9 mouse cellular contexts compared by ENCODE assay signal in genomic region chr7:143459332-143460211, GRCm38 (mm10). TPM values are rescaled to one million over a fixed set of nuclear protein-coding genes. Genes with fewer than 3 reads are reported as not detected.
A peak's percentile ranks its signal among the peaks of the same experiment; 100 is the strongest.
DNase-seq lines count a peak whose midpoint lies in the region; ATAC-seq and TF ChIP-seq lines count a peak whose summit lies in the region.
"Had no signal": no experiment of that assay in that cellular context is flagged by ENCODE, and none has a peak within 500 bp of the region (broad histone marks: within the 10 kb centered on the region; RNA-seq: fewer than 3 reads in every experiment).

No protein-coding gene starts in this region.

- peak overlapping the region; percentile 49 for H3K4me3 ChIP-seq in erythroblast, embryonic 14.5 days (replicated peaks)
- peak overlapping the region; percentile 75 for H3K4me3 ChIP-seq in heart, adult 2 months
- H3K4me3 ChIP-seq in kidney, postnatal 0 days (replicated peaks; ENCODE audit: low read depth, low read length) = peak overlapping the region; percentile 52
- peak overlapping the region; percentile 59 for H3K4me3 ChIP-seq in midbrain, embryonic 10.5 days

- peaks cover 46% of the 10 kb centered on the region for H3K9me3 ChIP-seq in erythroblast, embryonic 14.5 days (ENCODE audit: control insufficient read depth, low read length)
- H3K9me3 ChIP-seq in kidney, postnatal 0 days (replicated peaks; ENCODE audit: low read length) = peaks cover 17% of the 10 kb centered on the region; the same call in 1 of the 2 replicates
- H3K9me3 ChIP-seq in midbrain, embryonic 10.5 days (replicated peaks) = peaks cover 48% of the 10 kb centered on the region

- no peak for TF ChIP-seq CTCF in brain, embryonic 14.5 days (IDR thresholded peaks at IDR 0.05; ENCODE audit: borderline replicate concordance, extremely low read depth, insufficient read depth, insufficient read length)
- no peak for TF ChIP-seq CTCF in heart, adult 2 months (IDR thresholded peaks at IDR 0.05)
- no peak for TF ChIP-seq CTCF in kidney, postnatal 0 days (IDR thresholded peaks at IDR 0.05; ENCODE audit: low read depth)

- H3K27ac ChIP-seq in heart, adult 2 months = peak overlapping the region; percentile 73
- H3K27ac ChIP-seq in kidney, postnatal 0 days = peak overlapping the region; percentile 68
- H3K27ac ChIP-seq in midbrain, embryonic 10.5 days (replicated peaks) = peak overlapping the region; percentile 90

- peak; percentile 26 for DNase-seq in brain, embryonic 14.5 days (ENCODE audit: low read depth)
- DNase-seq in heart, adult 2 months = peak; percentile 81 to 82
- no peak for DNase-seq in kidney, postnatal 0 days (ENCODE audit: low spot score)
- DNase-seq in midbrain, embryonic 10.5 days (ENCODE audit: low spot score) = peak; percentile 53
- DNase-seq in layer of hippocampus, adult 11-12 months (ENCODE audit: low spot score) = no peak

- 18% methylated on average over 96 of the region's 100 CpGs for WGBS in heart, adult 2 months
- 32% methylated on average over 98 of the region's 100 CpGs for WGBS in kidney, postnatal 0 days
- WGBS in midbrain, embryonic 10.5 days = 34% methylated on average over 100 of the region's 100 CpGs

- intact Hi-C loops in heart, adult 2 months (cut with DNase I) = loop anchor here (2.0 to 10.0 kb wide), 4 partner anchors 51 to 565 kb away; no protein-coding TSS in a partner anchor

- peaks cover 86% of the 10 kb centered on the region for H3K27me3 ChIP-seq in erythroblast, embryonic 14.5 days (ENCODE audit: control insufficient read depth)
- H3K27me3 ChIP-seq in heart, adult 2 months (ENCODE audit: control insufficient read depth, insufficient read depth, low read length) = 0 out of 2 replicates have a peak, but pooled peaks cover 2% of the 10 kb centered on the region
- no peaks in the 10 kb centered on the region for H3K27me3 ChIP-seq in kidney, postnatal 0 days (ENCODE audit: insufficient read depth, low read length)
- H3K27me3 ChIP-seq in midbrain, embryonic 10.5 days (ENCODE audit: low read depth, poor library complexity, severe bottlenecking) = peaks cover 65% of the 10 kb centered on the region

- peaks cover 16% of the 10 kb centered on the region for H3K4me1 ChIP-seq in erythroblast, embryonic 14.5 days (ENCODE audit: control insufficient read depth)
- H3K4me1 ChIP-seq in heart, adult 2 months (ENCODE audit: control insufficient read depth, insufficient read depth, low read length) = no peaks in the 10 kb centered on the region; the same call in 1 of the 2 replicates
- no peaks in the 10 kb centered on the region for H3K4me1 ChIP-seq in kidney, postnatal 0 days (replicated peaks; ENCODE audit: insufficient read depth, low read length)
- peaks cover 49% of the 10 kb centered on the region for H3K4me1 ChIP-seq in midbrain, embryonic 10.5 days

- no peak for ATAC-seq in erythroblast, adult 5-6 weeks (replicated peaks; ENCODE audit: low FRiP score, poor library complexity, severe bottlenecking)
- ATAC-seq in kidney, postnatal 0 days (replicated peaks; ENCODE audit: low FRiP score, low read depth) = 0 out of 2 replicates have a peak, but pooled peaks have one; percentile 11
- ATAC-seq in frontal cortex, adult (ENCODE audit: low TSS enrichment) = no peak

- no peak for TF ChIP-seq POLR2A in brain, embryonic 14.5 days (IDR thresholded peaks at IDR 0.05; ENCODE audit: borderline replicate concordance, extremely low read depth, insufficient read depth, insufficient read length, poor library complexity, severe bottlenecking)
- peak; percentile 25; the same call in 1 of the 2 replicates for TF ChIP-seq POLR2A in heart, adult 2 months (IDR thresholded peaks at IDR 0.05; ENCODE audit: insufficient read depth, low read depth, low read length)

- H3K36me3 ChIP-seq in erythroblast, embryonic 14.5 days (ENCODE audit: control insufficient read depth) = no peaks in the 10 kb centered on the region
- no peaks in the 10 kb centered on the region for H3K36me3 ChIP-seq in heart, adult 2 months (ENCODE audit: control insufficient read depth, insufficient read depth, low read length)
- H3K36me3 ChIP-seq in kidney, postnatal 0 days (ENCODE audit: insufficient read depth, low read length) = no peaks in the 10 kb centered on the region
- peaks cover 10% of the 10 kb centered on the region for H3K36me3 ChIP-seq in midbrain, embryonic 10.5 days

- H3K4me2 ChIP-seq in kidney, postnatal 0 days (ENCODE audit: low read length) = peak overlapping the region; percentile 63

- TF ChIP-seq EP300 in heart, adult 2 months (IDR thresholded peaks at IDR 0.05; ENCODE audit: insufficient read depth, low read depth, low read length) = no peak

- peak overlapping the region; percentile 84 for H3K9ac ChIP-seq in heart, adult 2 months (ENCODE audit: low read depth, low read length)
- H3K9ac ChIP-seq in kidney, postnatal 0 days (ENCODE audit: low read depth, low read length) = peak overlapping the region; percentile 67

- H3K79me2 ChIP-seq in heart, adult 2 months (replicated peaks; ENCODE audit: control insufficient read depth, insufficient read depth, low read length) = no peaks in the 10 kb centered on the region

RNA-seq across cellular contexts. Expression of gene Cdkn1c, which starts 1.3 kb away (rescaled TPM):
- 0.92 and 0.93 TPM in 2 replicates for polyA plus RNA-seq in erythroblast, embryonic 14.5 days (2012)
- not detected in 2 replicates for total RNA-seq in erythroblast, adult 5-6 weeks (2015; ENCODE audit: low replicate concordance)
- 0.09 TPM in 1 of 2 replicates, not detected in the other for total RNA-seq in erythroblast, adult 5-6 weeks (2017; ENCODE audit: low replicate concordance)
- polyA plus RNA-seq in brain, embryonic 14.5 days (2012; rRNA removed) = 174 and 264 TPM in 2 replicates
- total RNA-seq in heart, adult 2 months (2021) = 10 to 100 TPM; 33.9 to 42.4 TPM
- polyA plus RNA-seq in heart, adult 2 months (2012; rRNA removed) = 12.3 and 15.7 TPM in 2 replicates
- polyA plus RNA-seq in kidney, postnatal 0 days (2015; fragmentation: Nextera tagmentation; extraction: Ambion mirVana) = 498 and 594 TPM in 2 replicates
- 329 and 443 TPM in 2 replicates for polyA plus RNA-seq in midbrain, embryonic 10.5 days (2016; fragmentation: Nextera tagmentation; extraction: Ambion mirVana)

RNA-seq across cellular contexts. Expression of gene Slc22a18, which starts 14.0 kb away (rescaled TPM):
- 0.02 TPM in 1 of 2 replicates, not detected in the other for polyA plus RNA-seq in erythroblast, embryonic 14.5 days (2012)
- total RNA-seq in erythroblast, adult 5-6 weeks (2015; ENCODE audit: low replicate concordance) = not detected in 2 replicates
- not detected in 2 replicates for total RNA-seq in erythroblast, adult 5-6 weeks (2017; ENCODE audit: low replicate concordance)
- polyA plus RNA-seq in brain, embryonic 14.5 days (2012; rRNA removed) = 0.71 and 1.2 TPM in 2 replicates
- under 1 TPM; 0.36 to 0.42 TPM for total RNA-seq in heart, adult 2 months (2021)
- 2.3 and 2.5 TPM in 2 replicates for polyA plus RNA-seq in heart, adult 2 months (2012; rRNA removed)
- 22.1 and 22.7 TPM in 2 replicates for polyA plus RNA-seq in kidney, postnatal 0 days (2015; fragmentation: Nextera tagmentation; extraction: Ambion mirVana)
- polyA plus RNA-seq in midbrain, embryonic 10.5 days (2016; fragmentation: Nextera tagmentation; extraction: Ambion mirVana) = 0.17 and 0.20 TPM in 2 replicates
- polyA plus RNA-seq: C2C12 had no signal

RNA-seq across cellular contexts. Expression of gene Phlda2, which starts 43.4 kb away (rescaled TPM):
- polyA plus RNA-seq in erythroblast, embryonic 14.5 days (2012) = 0.06 and 0.18 TPM in 2 replicates
- total RNA-seq in erythroblast, adult 5-6 weeks (2015; ENCODE audit: low replicate concordance) = not detected in 2 replicates
- not detected in 2 replicates for total RNA-seq in erythroblast, adult 5-6 weeks (2017; ENCODE audit: low replicate concordance)
- polyA plus RNA-seq in brain, embryonic 14.5 days (2012; rRNA removed) = 0.78 and 0.88 TPM in 2 replicates
- not detected for total RNA-seq in heart, adult 2 months (2021)
- polyA plus RNA-seq in heart, adult 2 months (2012; rRNA removed) = not detected in 2 replicates
- polyA plus RNA-seq in kidney, postnatal 0 days (2015; fragmentation: Nextera tagmentation; extraction: Ambion mirVana) = 23.8 and 23.9 TPM in 2 replicates
- 0.43 and 0.96 TPM in 2 replicates for polyA plus RNA-seq in midbrain, embryonic 10.5 days (2016; fragmentation: Nextera tagmentation; extraction: Ambion mirVana)

Comparison
In these comparisons a context has a peak if more than half of its experiments do, and no peak if none do; other contexts are left out.
1. DNase-seq: peak in brain, embryonic 14.5 days (single experiment), heart, adult 2 months (2 of 2) and midbrain, embryonic 10.5 days (single experiment); none in kidney, postnatal 0 days (single experiment) and layer of hippocampus, adult 11-12 months (single experiment).
2. RNA of gene Cdkn1c, which starts 1.3 kb away (polyA plus RNA-seq): 498 to 594 TPM in kidney, postnatal 0 days, 329 to 443 TPM in midbrain, embryonic 10.5 days and 174 to 264 TPM in brain, embryonic 14.5 days; 12.3 to 15.7 TPM in heart, adult 2 months and 0.92 to 0.93 TPM in erythroblast, embryonic 14.5 days; every median in the first group is over 10 times any median in the second.
3. RNA of gene Phlda2, which starts 43.4 kb away (polyA plus RNA-seq): 23.8 to 23.9 TPM in kidney, postnatal 0 days; 0.43 to 0.96 TPM in midbrain, embryonic 10.5 days, 0.78 to 0.88 TPM in brain, embryonic 14.5 days, 0.06 to 0.18 TPM in erythroblast, embryonic 14.5 days and not detected in heart, adult 2 months; every median in the first group is over 10 times any median in the second.
4. Peak in every context shown above with its lines, with median percentiles within 50 percentile points of each other: H3K4me3 ChIP-seq and H3K27ac ChIP-seq.